Mouse (Mus musculus) heart, embryonic 10.5 days (tissue): ENCODE data around the gene Amigo1. TPM values are rescaled to one million over a fixed set of nuclear protein-coding genes. Genes with fewer than 3 reads are reported as not detected.
A peak's percentile ranks its signal among the peaks of the same experiment; 100 is the strongest.

Experiments
- DNase-seq: peaks from one replicate; pipeline ENCODE4 v3.0.0-alpha.2; 2017; ENCODE audit warnings: low spot score
- H3K27ac ChIP-seq: fragments of 300-500 bp; sonication (generic); 2 replicates; pipeline ENCODE4 v1.5.1; 2016; ENCODE audit warnings: mild to moderate bottlenecking
- H3K27me3 ChIP-seq: fragments of 300-500 bp; sonication (generic); 2 replicates; pipeline ENCODE4 v1.6.1; 2016; ENCODE audit warnings: mild to moderate bottlenecking; ENCODE audit not compliant: poor library complexity, insufficient read depth, severe bottlenecking
- H3K36me3 ChIP-seq: fragments of 300-500 bp; sonication (generic); 2 replicates; pipeline ENCODE4 v1.6.1; 2016; ENCODE audit warnings: mild to moderate bottlenecking, moderate library complexity
- H3K4me1 ChIP-seq: fragments of 300-500 bp; sonication (generic); 2 replicates; pipeline ENCODE4 v1.6.1; 2016; ENCODE audit warnings: mild to moderate bottlenecking
- H3K4me3 ChIP-seq: fragments of 300-500 bp; sonication (generic); 2 replicates; pipeline ENCODE4 v1.5.1; 2016; ENCODE audit warnings: mild to moderate bottlenecking, moderate library complexity
- H3K9me3 ChIP-seq: fragments of 300-500 bp; sonication (generic); 2 replicates; pipeline ENCODE4 v1.6.1; 2016; ENCODE audit warnings: mild to moderate bottlenecking, moderate library complexity
- WGBS: fragments of 180-500 bp; shearing (Covaris S2); methylation state at CpG from one replicate; pipeline ENCODE4 v1.1.7; 2016; 5-methylcytosine and 5-hydroxymethylcytosine counted together
- polyA plus RNA-seq: library from polyadenylated mRNA; unstranded; fragments of >200 nt; fragmentation: Nextera tagmentation; extraction: Ambion mirVana; gene quantifications from 2 replicates; pipeline ENCODE4 v1.2.1, GENCODE M21; 2016

Gene Amigo1
- polyA plus RNA-seq, 1 experiment from 2014 or later, result 1.4 TPM

DNA sequence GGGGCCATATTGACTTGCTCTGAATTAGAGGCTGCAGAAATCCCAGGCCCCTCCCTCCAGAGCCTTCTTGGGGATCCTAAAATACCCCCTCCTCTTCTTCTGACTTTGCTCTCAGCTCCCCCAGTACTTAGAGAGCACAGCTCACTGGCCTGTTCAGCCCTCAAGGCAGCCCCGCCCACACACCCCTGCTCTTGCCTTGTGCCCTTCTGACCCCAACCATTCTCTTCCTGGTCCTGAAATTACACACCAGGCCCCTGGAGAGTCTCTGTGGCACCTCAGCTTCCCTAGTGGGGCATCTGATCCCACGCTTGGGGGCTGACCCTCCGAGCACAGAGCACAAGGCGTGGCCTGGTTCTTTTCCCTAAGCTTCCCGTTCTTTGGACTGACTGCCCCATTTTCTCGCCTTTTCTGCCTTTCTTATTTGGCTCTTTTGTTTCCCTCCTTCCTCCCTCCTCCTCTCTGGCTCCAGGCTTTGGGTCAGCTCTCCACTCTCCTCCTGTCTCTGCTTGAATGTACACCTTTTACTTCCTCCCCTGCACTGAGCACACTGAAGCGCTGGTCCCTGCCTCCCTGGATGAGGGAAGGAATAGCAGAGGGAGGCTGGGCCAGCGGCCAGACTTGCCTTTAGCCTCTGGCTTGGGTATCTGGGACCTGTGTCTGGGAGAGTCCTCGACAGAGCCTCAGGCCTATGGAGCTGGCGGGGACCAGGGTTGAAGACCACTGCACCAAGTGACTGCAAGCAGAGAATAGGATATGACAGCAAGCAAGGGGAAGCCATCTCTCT lies 20.4 kb upstream of the Amigo1 start:
- H3K4me3 ChIP-seq, result no peak overlapping the region
- H3K36me3 ChIP-seq, result no peaks in the 10 kb centered on the region
- H3K4me1 ChIP-seq, result peaks cover 41% of the 10 kb centered on the region
- H3K27me3 ChIP-seq, result peaks cover 19% of the 10 kb centered on the region; the same call in 1 of the 2 replicates
- WGBS, result 50% methylated on average over 10 of the region's 10 CpGs
- no peaks in the 10 kb centered on the region for H3K9me3 ChIP-seq
- DNase-seq, result peak; percentile 68
- peak overlapping the region; percentile 45; the same call in 1 of the 2 replicates for H3K27ac ChIP-seq

DNA sequence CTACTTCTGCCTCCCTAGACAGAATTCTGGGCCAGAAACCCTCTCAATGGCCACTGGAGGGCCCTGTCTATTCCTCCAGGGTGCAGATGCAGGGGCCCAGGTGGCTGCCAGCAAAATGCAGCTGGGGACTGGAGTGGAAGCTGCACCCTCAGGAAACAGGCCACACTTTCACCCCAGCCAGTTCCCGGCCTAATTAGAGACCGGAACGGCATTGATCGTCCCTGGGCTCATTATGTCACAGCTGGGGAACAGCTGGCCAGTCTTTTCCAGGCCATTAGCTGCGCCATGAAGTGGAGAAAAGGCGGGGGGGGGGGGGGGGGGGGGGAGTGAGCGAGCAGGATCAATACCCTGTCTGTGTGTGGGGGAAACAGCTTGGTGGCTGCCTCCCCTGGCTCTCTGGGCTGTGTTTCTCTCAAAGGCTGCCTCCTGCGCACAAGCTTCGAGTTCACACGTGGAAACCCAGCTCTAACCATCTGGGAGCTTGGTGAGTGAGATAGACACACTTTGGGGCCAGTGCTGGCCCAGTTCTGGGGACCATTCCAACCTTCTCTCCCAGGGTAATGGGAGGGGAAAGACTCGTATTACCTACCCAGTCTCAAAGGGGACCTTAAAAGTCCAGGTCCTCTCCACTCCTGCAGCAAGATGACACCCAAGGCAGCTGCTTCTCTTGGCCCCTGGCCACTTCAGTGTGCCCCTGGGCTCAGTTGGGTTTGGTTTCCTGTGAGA lies 19.5 kb upstream of the Amigo1 start:
- Histone ChIP-seq H3K27ac (peak overlapping the region; percentile 32; the same call in 1 of the 2 replicates), H3K36me3 (no peaks in the 10 kb centered on the region), H3K27me3 (peaks cover 19% of the 10 kb centered on the region; the same call in 1 of the 2 replicates), H3K4me1 (peaks cover 41% of the 10 kb centered on the region), H3K9me3 (no peaks in the 10 kb centered on the region), H3K4me3 (no peak overlapping the region)
- WGBS, result 26% methylated on average over 10 of the region's 11 CpGs
- DNase-seq, result peak; percentile 69

DNA sequence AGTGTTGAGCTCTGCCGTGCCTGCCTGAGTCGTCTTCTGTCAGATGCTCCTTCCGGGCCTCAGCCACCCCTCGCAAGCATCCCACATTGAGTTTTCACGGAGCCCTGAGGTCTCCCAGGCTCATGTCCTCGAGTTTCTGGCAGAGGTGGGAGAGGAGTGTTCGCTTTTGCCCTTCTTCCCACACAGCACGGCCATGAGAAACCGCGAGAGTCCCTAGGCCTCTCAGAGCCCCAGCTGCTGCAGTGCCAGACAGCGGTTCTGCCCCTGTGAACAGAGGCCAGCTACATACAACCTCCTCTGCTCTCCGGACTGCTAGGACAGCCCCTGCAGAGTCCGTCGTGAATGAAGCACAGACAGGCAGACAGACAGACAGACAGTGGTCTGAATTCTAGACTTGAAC lies 18.6 kb upstream of the Amigo1 start:
- 52% methylated on average over 14 of the region's 14 CpGs for WGBS
- no peaks in the 10 kb centered on the region for H3K9me3 ChIP-seq
- peaks cover 19% of the 10 kb centered on the region; the same call in 1 of the 2 replicates for H3K27me3 ChIP-seq
- H3K36me3 ChIP-seq, result no peaks in the 10 kb centered on the region
- H3K4me3 ChIP-seq, result no peak overlapping the region
- H3K4me1 ChIP-seq, result peaks cover 41% of the 10 kb centered on the region
- no peak for DNase-seq
- no peak overlapping the region for H3K27ac ChIP-seq

DNA sequence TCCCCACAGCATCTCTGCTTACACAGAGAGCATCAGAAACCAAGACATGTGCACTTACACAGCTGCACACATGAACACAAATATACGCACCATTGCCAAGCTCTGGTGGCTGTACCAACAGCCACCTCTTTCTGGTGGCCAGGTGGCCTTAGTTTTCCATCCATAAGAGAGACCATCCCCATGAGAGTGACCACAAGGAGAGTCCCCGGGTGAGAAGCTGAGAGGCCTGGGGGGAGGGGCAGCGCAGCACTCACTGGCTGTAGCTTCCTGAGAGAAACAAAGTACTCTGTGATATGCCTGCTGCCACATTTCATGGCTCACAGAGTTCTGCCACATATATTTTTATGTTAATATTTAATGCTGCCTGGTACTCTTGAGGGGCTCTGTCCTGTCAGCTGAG lies 16.9 kb upstream of the Amigo1 start:
- no peaks in the 10 kb centered on the region for H3K9me3 ChIP-seq
- H3K27ac ChIP-seq, result no peak overlapping the region
- 40% methylated on average over 3 of the region's 3 CpGs for WGBS
- no peak for DNase-seq
- no peak overlapping the region for H3K4me3 ChIP-seq
- H3K27me3 ChIP-seq, result peaks cover 19% of the 10 kb centered on the region; the same call in 1 of the 2 replicates
- H3K36me3 ChIP-seq, result no peaks in the 10 kb centered on the region
- H3K4me1 ChIP-seq, result peaks cover 41% of the 10 kb centered on the region

DNA sequence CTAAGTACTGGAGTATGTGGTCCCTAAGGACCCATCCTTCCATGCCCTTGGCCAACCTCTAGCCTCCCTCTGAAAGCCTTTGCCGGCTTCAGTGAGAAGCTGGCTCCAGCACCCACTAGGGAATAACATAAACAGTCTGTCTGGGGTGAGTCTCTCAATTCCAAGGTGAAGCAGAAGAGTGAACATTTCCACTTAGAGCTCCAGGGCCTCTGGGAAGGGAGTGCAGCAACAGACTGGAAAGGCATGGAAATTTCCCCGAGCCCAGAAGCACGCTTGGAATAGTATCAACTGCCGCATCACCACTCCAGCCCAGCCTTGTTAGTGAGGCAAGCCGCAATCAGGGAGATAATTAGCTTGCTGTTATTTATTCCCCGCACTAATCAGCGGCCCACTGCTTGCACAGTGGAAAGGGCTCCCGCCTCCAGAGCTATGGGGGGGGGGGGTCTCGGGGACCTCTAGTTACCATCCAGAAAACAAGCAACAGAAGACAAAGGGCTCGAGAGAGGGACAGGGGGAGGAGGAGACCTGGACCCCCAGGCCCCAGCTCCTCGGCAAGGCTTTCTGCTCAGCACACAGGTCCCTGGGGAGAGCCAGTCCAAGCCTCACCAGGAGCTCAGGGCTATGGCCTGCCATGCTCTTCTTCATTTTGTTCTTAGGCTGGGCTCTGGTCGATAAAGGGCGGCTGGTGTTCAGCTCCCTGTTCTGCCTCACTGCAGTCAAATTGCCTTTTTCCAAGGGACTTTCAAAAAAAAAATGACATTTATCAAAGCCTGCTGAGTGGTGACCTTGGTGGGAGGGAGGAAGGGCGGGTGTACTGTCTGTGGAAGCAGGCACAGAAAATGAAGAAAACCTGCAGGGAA lies 11.2 kb upstream of the Amigo1 start:
- H3K4me1 ChIP-seq, result peaks cover 14% of the 10 kb centered on the region
- no peaks in the 10 kb centered on the region for H3K36me3 ChIP-seq
- DNase-seq, result no peak
- H3K4me3 ChIP-seq, result peak overlapping the region; percentile 31; the same call in 1 of the 2 replicates
- H3K27me3 ChIP-seq, result peaks cover 5% of the 10 kb centered on the region; the same call in 1 of the 2 replicates
- 25% methylated on average over 14 of the region's 14 CpGs for WGBS
- no peaks in the 10 kb centered on the region for H3K9me3 ChIP-seq
- H3K27ac ChIP-seq, result peak overlapping the region; percentile 70

DNA sequence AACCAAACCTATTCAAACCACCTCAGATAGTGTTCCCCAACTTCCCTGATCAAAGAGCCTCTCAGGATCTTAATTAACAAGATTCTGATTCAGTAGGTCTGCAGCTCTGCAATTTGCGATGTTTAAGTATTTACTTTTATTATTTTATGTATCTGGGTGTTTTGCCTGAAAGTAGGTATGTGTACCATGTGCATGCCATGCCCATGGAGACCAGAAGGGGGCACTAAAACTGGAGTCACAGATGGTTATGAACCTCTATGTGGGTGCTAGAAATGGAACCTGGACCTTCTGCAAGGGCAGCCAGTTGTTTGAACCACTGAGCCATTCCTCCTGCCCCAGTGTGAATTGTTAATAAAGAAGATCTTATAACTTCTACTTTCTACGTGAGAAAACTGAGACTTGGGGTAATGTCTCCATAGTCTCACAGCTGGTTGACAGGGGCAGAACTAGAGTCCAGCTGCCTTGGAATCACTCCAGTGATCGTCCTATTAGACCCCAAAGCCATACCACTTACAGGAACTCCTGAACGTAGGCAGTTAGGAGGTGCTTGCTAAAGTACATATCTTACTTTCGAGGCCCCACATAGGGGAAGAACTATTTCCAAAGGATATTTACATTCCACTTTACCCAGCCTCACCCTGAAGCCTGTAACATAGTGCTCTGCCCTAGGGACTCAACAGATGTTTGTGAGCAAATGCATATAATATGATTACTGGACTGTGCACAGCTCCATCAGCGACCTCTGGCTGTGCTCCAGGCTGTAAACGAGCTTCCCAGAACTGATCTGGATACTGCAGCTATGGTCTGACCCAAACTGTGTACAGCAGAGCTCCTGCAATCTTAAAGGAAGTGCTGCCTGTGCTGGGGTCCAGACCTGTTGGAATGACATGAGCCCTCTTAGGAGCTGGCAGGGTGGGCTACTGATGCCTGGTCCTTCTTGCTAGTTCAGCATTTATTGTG lies 7.1 kb upstream of the Amigo1 start:
- 84% methylated on average over 7 of the region's 7 CpGs for WGBS

DNA sequence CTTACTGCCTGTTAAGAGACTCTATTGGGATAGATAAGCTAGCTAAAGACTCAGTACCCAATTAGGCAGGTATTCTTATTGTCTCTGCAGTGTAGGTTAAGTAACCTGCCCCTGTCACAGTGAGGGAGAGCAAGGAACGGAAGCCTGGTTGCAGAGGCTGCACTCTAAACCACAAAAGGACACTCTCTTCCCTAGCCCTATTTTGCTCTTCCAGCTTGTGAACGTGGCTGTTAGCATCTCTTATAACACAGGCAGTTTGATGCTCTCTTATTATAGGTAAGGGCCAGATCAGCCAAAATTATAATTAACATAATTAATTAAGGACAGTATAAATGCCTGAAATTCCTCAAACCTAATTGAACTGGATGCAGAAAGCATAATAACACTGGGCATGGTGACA lies 5.6 kb upstream of the Amigo1 start:
- no peak for DNase-seq
- Histone ChIP-seq H3K4me1 (peaks cover 3% of the 10 kb centered on the region; the same call in 1 of the 2 replicates), H3K9me3 (no peaks in the 10 kb centered on the region), H3K4me3 (no peak overlapping the region), H3K27ac (no peak overlapping the region), H3K27me3 (peaks cover 22% of the 10 kb centered on the region; the same call in 1 of the 2 replicates), H3K36me3 (no peaks in the 10 kb centered on the region)
- WGBS, result 55% methylated on average over 2 of the region's 2 CpGs

More for the DNA sequence above, 7.1 kb upstream of the Amigo1 start:
- H3K4me3 ChIP-seq, result no peak overlapping the region
- H3K4me1 ChIP-seq, result peaks cover 14% of the 10 kb centered on the region
- no peak for DNase-seq
- H3K27ac ChIP-seq, result no peak overlapping the region
- H3K27me3 ChIP-seq, result peaks cover 10% of the 10 kb centered on the region; the same call in 1 of the 2 replicates
- no peaks in the 10 kb centered on the region for H3K9me3 ChIP-seq
- no peaks in the 10 kb centered on the region for H3K36me3 ChIP-seq

DNA sequence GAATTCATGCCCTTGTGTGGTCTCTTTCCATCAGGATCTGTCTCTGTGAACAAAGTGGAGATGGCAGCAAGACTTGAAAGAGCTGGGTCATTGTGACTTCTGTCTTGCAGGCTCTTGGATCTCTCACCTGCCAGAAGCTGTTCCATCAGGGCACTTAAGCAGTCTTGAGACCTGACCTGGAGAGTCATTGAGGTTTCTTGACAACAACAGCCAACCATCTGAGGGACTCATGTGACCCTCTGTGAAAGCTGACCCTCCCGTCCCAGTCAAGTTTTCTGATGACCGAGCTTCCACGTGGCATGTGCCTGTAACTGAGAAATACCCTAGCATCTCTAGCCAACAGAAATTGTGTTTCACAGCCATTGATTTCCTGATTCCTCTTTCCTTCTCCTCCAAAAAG lies 1.4 kb upstream of the Amigo1 start:
- no peak overlapping the region for H3K4me3 ChIP-seq
- DNase-seq, result no peak
- no peaks in the 10 kb centered on the region for H3K9me3 ChIP-seq
- H3K36me3 ChIP-seq, result no peaks in the 10 kb centered on the region
- no peak overlapping the region for H3K27ac ChIP-seq
- 64% methylated on average over 3 of the region's 3 CpGs for WGBS
- peaks cover 14% of the 10 kb centered on the region for H3K4me1 ChIP-seq
- peaks cover 52% of the 10 kb centered on the region for H3K27me3 ChIP-seq

DNA sequence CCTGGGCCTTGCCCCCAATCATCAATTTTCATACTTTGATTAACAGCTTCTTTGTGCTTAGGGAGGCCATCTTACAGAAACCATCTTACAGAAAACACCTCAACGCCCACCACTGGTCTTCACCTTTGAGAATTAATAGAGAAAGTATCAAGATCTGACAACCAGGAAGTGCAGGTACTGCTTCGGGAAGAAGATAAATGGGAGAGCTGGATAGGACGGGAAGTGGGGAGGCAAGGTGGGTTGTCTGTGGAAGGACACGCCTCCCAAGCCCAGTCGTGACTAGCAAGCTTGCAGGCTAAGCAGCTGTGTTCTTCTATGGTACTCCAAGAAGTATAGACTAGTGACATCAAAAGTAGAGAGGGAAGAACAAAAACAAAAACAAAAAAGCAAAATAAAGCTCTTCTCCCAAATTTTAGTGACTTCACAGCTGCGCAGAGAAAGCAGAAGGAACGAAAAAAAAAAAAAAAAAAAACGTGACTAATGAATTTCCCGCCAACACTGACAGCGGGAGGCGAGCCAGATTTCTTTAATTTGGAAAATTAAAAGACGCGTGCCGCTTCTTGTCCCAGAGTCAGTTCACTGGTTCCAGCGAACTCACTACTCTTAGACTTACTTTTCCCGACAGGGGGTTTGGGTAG lies 556 bp upstream of the Amigo1 start:
- Histone ChIP-seq H3K4me3 (peak overlapping the region; percentile 92), H3K9me3 (no peaks in the 10 kb centered on the region), H3K27me3 (peaks cover 53% of the 10 kb centered on the region), H3K4me1 (peaks cover 21% of the 10 kb centered on the region), H3K36me3 (no peaks in the 10 kb centered on the region), H3K27ac (peak overlapping the region; percentile 85; the same call in 1 of the 2 replicates)
- no peak for DNase-seq
- WGBS, result 2% methylated on average over 16 of the region's 16 CpGs

DNA sequence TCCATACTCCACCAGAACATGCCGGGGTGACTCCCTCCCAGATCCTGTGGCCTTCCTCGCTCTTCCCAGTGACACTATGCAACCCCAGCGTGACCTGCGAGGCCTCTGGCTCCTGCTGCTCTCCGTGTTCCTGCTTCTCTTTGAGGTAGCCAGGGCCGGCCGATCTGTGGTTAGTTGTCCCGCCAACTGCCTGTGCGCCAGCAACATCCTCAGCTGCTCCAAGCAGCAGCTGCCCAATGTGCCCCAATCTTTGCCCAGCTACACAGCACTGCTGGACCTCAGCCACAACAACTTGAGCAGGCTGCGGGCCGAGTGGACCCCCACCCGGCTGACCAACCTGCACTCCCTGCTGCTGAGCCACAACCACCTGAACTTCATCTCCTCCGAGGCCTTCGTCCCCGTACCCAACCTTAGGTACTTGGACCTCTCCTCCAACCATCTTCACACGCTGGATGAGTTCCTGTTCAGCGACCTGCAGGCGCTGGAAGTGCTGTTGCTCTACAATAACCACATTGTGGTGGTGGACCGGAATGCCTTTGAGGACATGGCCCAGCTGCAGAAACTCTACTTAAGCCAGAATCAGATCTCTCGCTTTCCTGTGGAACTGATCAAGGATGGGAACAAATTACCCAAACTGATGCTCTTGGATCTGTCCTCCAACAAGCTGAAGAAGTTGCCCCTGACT lies 1.1 kb downstream of the Amigo1 start:
- peak overlapping the region; percentile 92; the same call in 1 of the 2 replicates for H3K4me3 ChIP-seq
- WGBS, result 59% methylated on average over 20 of the region's 20 CpGs
- H3K4me1 ChIP-seq, result peaks cover 26% of the 10 kb centered on the region
- H3K27me3 ChIP-seq, result peaks cover 53% of the 10 kb centered on the region
- no peak for DNase-seq
- H3K9me3 ChIP-seq, result no peaks in the 10 kb centered on the region
- H3K36me3 ChIP-seq, result no peaks in the 10 kb centered on the region
- no peak overlapping the region for H3K27ac ChIP-seq
